ENCODE assay signal across 22 mouse cellular contexts in the genomic region with DNA sequence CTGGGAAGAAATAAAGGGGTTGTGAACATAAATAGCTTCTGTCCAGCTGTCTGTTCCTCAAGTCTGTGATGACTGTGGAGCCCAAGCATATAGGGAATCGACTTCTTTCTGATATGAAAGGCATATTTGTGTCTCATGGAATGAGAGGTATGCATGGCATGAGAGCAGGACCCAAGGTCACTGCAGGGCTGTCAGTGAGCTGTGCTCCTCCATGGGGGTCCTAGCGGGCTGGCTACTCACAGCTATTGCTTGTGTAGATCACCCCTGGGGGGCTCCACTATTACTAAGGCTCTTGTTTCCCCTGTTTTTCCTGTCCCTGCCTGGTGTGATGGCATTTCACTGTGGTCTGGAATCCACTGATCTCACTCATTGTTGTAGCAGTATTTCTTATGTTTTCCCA. TPM values are rescaled to one million over a fixed set of nuclear protein-coding genes. Genes with fewer than 3 reads are reported as not detected.
DNase-seq lines count a peak whose midpoint lies in the region; ATAC-seq lines count a peak whose summit lies in the region.
"Had no signal": no experiment of that assay in that cellular context is flagged by ENCODE, and none has a peak within 500 bp of the region (broad histone marks: within the 10 kb centered on the region; RNA-seq: fewer than 3 reads in every experiment).

No protein-coding gene starts in this region.

- H3K4me1 ChIP-seq in heart, embryonic 10.5 days: peaks cover 16% of the 10 kb centered on the region
- no peaks in the 10 kb centered on the region for H3K4me1 ChIP-seq in hindbrain, embryonic 10.5 days (replicated peaks)
- no peaks in the 10 kb centered on the region for H3K4me1 ChIP-seq in hindbrain, embryonic 11.5 days (replicated peaks; ENCODE audit: control insufficient read depth, insufficient read depth, low read length)
- H3K4me1 ChIP-seq: embryonic facial prominence, embryonic 13.5 days; forebrain, embryonic 13.5 days; intestine, embryonic 15.5 days had no signal

- H3K4me2 ChIP-seq in hindbrain, embryonic 11.5 days (replicated peaks; ENCODE audit: low read depth, low read length): no peak overlapping the region
- H3K4me2 ChIP-seq: embryonic facial prominence, embryonic 13.5 days; forebrain, embryonic 13.5 days; heart, embryonic 12.5 days; hindbrain, embryonic 14.5 days; intestine, embryonic 15.5 days had no signal

- H3K36me3 ChIP-seq in heart, embryonic 10.5 days: no peaks in the 10 kb centered on the region
- H3K36me3 ChIP-seq in hindbrain, embryonic 10.5 days: no peaks in the 10 kb centered on the region
- H3K36me3 ChIP-seq in hindbrain, embryonic 11.5 days (ENCODE audit: control insufficient read depth, insufficient read depth, low read length): no peaks in the 10 kb centered on the region
- H3K36me3 ChIP-seq: embryonic facial prominence, embryonic 13.5 days; G1E; heart, embryonic 12.5 days; intestine, embryonic 15.5 days had no signal

- WGBS in heart, embryonic 10.5 days: 37% methylated on average over 2 of the region's 2 CpGs
- 51% methylated on average over 2 of the region's 2 CpGs for WGBS in hindbrain, embryonic 10.5 days
- WGBS in hindbrain, embryonic 11.5 days: 65% methylated on average over 2 of the region's 2 CpGs

- no peaks in the 10 kb centered on the region for H3K27me3 ChIP-seq in heart, embryonic 10.5 days (ENCODE audit: insufficient read depth, poor library complexity, severe bottlenecking)
- H3K27me3 ChIP-seq in hindbrain, embryonic 10.5 days (ENCODE audit: insufficient read depth, poor library complexity, severe bottlenecking): no peaks in the 10 kb centered on the region
- no peaks in the 10 kb centered on the region for H3K27me3 ChIP-seq in hindbrain, embryonic 11.5 days (ENCODE audit: control insufficient read depth, insufficient read depth, low read length)
- H3K27me3 ChIP-seq: embryonic facial prominence, embryonic 13.5 days; forebrain, embryonic 13.5 days; heart, embryonic 12.5 days; intestine, embryonic 15.5 days had no signal

- H3K9ac ChIP-seq in hindbrain, embryonic 11.5 days (ENCODE audit: low read depth, low read length): no peak overlapping the region
- H3K9ac ChIP-seq: embryonic facial prominence, embryonic 13.5 days; forebrain, embryonic 13.5 days; heart, embryonic 12.5 days; hindbrain, embryonic 14.5 days; intestine, embryonic 15.5 days had no signal

- intact Hi-C loops in heart, postnatal 36 days (cut with DNase I): no loop called here

- ATAC-seq in hindbrain, embryonic 11.5 days (ENCODE audit: low FRiP score): no peak
- ATAC-seq: activated CD4-positive, CD25-positive, alpha-beta regulatory T cell, adult 4 months; forebrain, embryonic 13.5 days had no signal

- H3K9me3 ChIP-seq in heart, embryonic 10.5 days: no peaks in the 10 kb centered on the region
- peaks cover 5% of the 10 kb centered on the region; the same call in 1 of the 2 replicates for H3K9me3 ChIP-seq in hindbrain, embryonic 10.5 days
- no peaks in the 10 kb centered on the region for H3K9me3 ChIP-seq in hindbrain, embryonic 11.5 days (ENCODE audit: control insufficient read depth, low read length)
- H3K9me3 ChIP-seq: embryonic facial prominence, embryonic 13.5 days; forebrain, embryonic 13.5 days; G1E; heart, embryonic 12.5 days; intestine, embryonic 15.5 days had no signal

- H3K27ac ChIP-seq in heart, embryonic 10.5 days: peak overlapping the region; percentile 69; the same call in 1 of the 2 replicates
- H3K27ac ChIP-seq in hindbrain, embryonic 10.5 days: no peak overlapping the region
- H3K27ac ChIP-seq in hindbrain, embryonic 11.5 days (ENCODE audit: low read depth, low read length): no peak overlapping the region
- H3K27ac ChIP-seq: embryonic facial prominence, embryonic 13.5 days; forebrain, embryonic 13.5 days; hindbrain, embryonic 14.5 days had no signal

- H3K4me3 ChIP-seq in heart, embryonic 10.5 days: no peak overlapping the region
- no peak overlapping the region for H3K4me3 ChIP-seq in hindbrain, embryonic 10.5 days
- no peak overlapping the region for H3K4me3 ChIP-seq in hindbrain, embryonic 11.5 days (ENCODE audit: low read depth, low read length)
- H3K4me3 ChIP-seq: embryonic facial prominence, embryonic 13.5 days; forebrain, embryonic 13.5 days; heart, embryonic 12.5 days; intestine, embryonic 15.5 days had no signal

- DNase-seq in heart, embryonic 10.5 days (ENCODE audit: low spot score): no peak
- DNase-seq in heart, postnatal 36 days: no peak
- DNase-seq in hindbrain, embryonic 10.5 days (ENCODE audit: low spot score): peak; percentile 15
- DNase-seq in hindbrain, embryonic 11.5 days (ENCODE audit: low spot score): no peak
- peak; percentile 60 for DNase-seq in R1 (ENCODE audit: low read depth, low spot score)
- DNase-seq in right cerebral cortex, postnatal 36 days (ENCODE audit: low spot score in 2 of 2): no peak
- no peak for DNase-seq in frontal cortex, postnatal 25 days (ENCODE audit: low spot score in 2 of 2)
- DNase-seq: adrenal gland, postnatal 14 days; cerebellum, adult 11-12 months; cerebellum, adult 9-10 months; cerebellum, postnatal 25 days; gastrocnemius, postnatal 10 days; heart, adult 18-20 months; heart, postnatal 4 days; kidney, adult 18-20 months had no signal

RNA-seq across cellular contexts. Expression of a gene that starts 22.2 kb away (rescaled TPM):
- polyA plus RNA-seq in heart, embryonic 10.5 days (2016; fragmentation: Nextera tagmentation; extraction: Ambion mirVana): 15.2 and 18.7 TPM in 2 replicates
- total RNA-seq in heart, postnatal 36 days (2021): 10 to 100 TPM; 73.4 to 85.7 TPM
- polyA plus RNA-seq in hindbrain, embryonic 10.5 days (2016; fragmentation: Nextera tagmentation; extraction: Ambion mirVana): 31.8 and 39.9 TPM in 2 replicates
- polyA plus RNA-seq in hindbrain, embryonic 11.5 days (2014; fragmentation: Nextera tagmentation; extraction: Ambion mirVana): 56.8 and 69.4 TPM in 2 replicates

Comparison
In these comparisons a context has a peak if more than half of its experiments do, and no peak if none do; other contexts are left out.
1. DNase-seq: peak in hindbrain, embryonic 10.5 days (single experiment) and R1 (single experiment); none in heart, embryonic 10.5 days (single experiment), heart, postnatal 36 days (0 of 2), hindbrain, embryonic 11.5 days (single experiment), right cerebral cortex, postnatal 36 days (0 of 2) and frontal cortex, postnatal 25 days (0 of 2).